Mouse (Mus musculus) hindbrain, postnatal 0 days (tissue): ENCODE measurements around the gene Fgf3. TPM values are rescaled to one million over a fixed set of nuclear protein-coding genes. Genes with fewer than 3 reads are reported as not detected.
A peak's percentile ranks its signal among the peaks of the same experiment; 100 is the strongest.

Source experiments
- ATAC-seq: fragments of 200-750 bp; cut with Nextera tagmentation; 2 replicates; pipeline ENCODE4 v1.8.0; 2017; ENCODE audit warnings: mild to moderate bottlenecking, moderate TSS enrichment, moderate library complexity
- DNase-seq: peaks from one replicate; pipeline ENCODE4 v3.0.0-alpha.2; 2015; ENCODE audit warnings: low spot score
- H3K27ac ChIP-seq: fragments of 300-500 bp; sonication (generic); 2 replicates; pipeline ENCODE4 v1.5.1; 2014; ENCODE audit warnings: mild to moderate bottlenecking
- H3K27me3 ChIP-seq: fragments of 300-500 bp; sonication (generic); 2 replicates; pipeline ENCODE4 v1.6.1; 2014; ENCODE audit warnings: low read length, mixed read lengths; ENCODE audit not compliant: insufficient read depth
- H3K36me3 ChIP-seq: fragments of 300-500 bp; sonication (generic); 2 replicates; pipeline ENCODE4 v1.6.1; 2014; ENCODE audit warnings: low read length, mixed read lengths; ENCODE audit not compliant: insufficient read depth
- H3K4me1 ChIP-seq: fragments of 300-500 bp; sonication (generic); 2 replicates; pipeline ENCODE4 v1.6.1; 2014; ENCODE audit warnings: antibody characterized with exemption, low read length, mixed read lengths; ENCODE audit not compliant: insufficient read depth
- H3K4me2 ChIP-seq: fragments of 300-500 bp; sonication (generic); 2 replicates; pipeline ENCODE4 v1.6.1; 2014; ENCODE audit warnings: low read depth, mild to moderate bottlenecking, low read length, moderate library complexity, mixed read lengths
- H3K4me3 ChIP-seq: fragments of 300-500 bp; sonication (generic); 2 replicates; pipeline ENCODE4 v1.5.1; 2014; ENCODE audit warnings: low read length
- H3K9ac ChIP-seq: fragments of 300-500 bp; sonication (generic); replicated peaks from 2 replicates; pipeline ENCODE4 v1.6.1; 2014; ENCODE audit warnings: mild to moderate bottlenecking, low read length, moderate library complexity, mixed read lengths
- H3K9me3 ChIP-seq: fragments of 300-500 bp; sonication (generic); 2 replicates; pipeline ENCODE4 v1.6.1; 2016; ENCODE audit warnings: low read length, mixed read lengths
- CTCF ChIP-seq: IDR thresholded peaks from 2 replicates; pipeline ENCODE4 v1.5.1; 2016; ENCODE audit warnings: antibody characterized with exemption, control low read depth, low read depth
- WGBS: fragments of 180-500 bp; shearing (Covaris S2); extraction: QIAGEN DNeasy Blood & Tissue Kit; methylation state at CpG from one replicate; pipeline ENCODE4 v1.1.7; 2014; 5-methylcytosine and 5-hydroxymethylcytosine counted together
- polyA plus RNA-seq: library from polyadenylated mRNA; unstranded; fragments of >200 nt; fragmentation: Nextera tagmentation; extraction: Ambion mirVana; gene quantifications from 2 replicates; pipeline ENCODE4 v1.2.1, GENCODE M21; 2015
- total RNA-seq: library from RNA; depleted of rRNA; stranded (reverse); fragments of >200 nt; gene quantifications from 2 replicates; pipeline ENCODE4 v1.2.3, GENCODE M21; 2014

The Fgf3 gene
- total and polyA plus RNA-seq, 2 experiments from 2014 or later, result 9.9 to 34.4 TPM

GRCm38 (mm10) chr7:144828369-144828768, 9.5 kb upstream of the Fgf3 start:
- Histone ChIP-seq H3K4me1 (no peaks in the 10 kb centered on the region), H3K9me3 (no peaks in the 10 kb centered on the region), H3K4me3 (no peak overlapping the region), H3K36me3 (no peaks in the 10 kb centered on the region), H3K27me3 (no peaks in the 10 kb centered on the region), H3K27ac (no peak overlapping the region), H3K4me2 (no peak overlapping the region), H3K9ac (no peak overlapping the region)
- WGBS, result 16% methylated on average over 11 of the region's 11 CpGs
- DNase-seq (no peak), ATAC-seq (no peak)
- no peak for TF ChIP-seq CTCF

GRCm38 (mm10) chr7:144838522-144839503, 930 bp downstream of the Fgf3 start:
- under 1% methylated on average over 94 of the region's 94 CpGs for WGBS
- H3K27ac ChIP-seq, result 0 out of 2 replicates have a peak overlapping the region, but pooled peaks have one; percentile 15
- peak overlapping the region; percentile 60 for H3K4me2 ChIP-seq
- no peaks in the 10 kb centered on the region for H3K36me3 ChIP-seq
- peak; percentile 34 for DNase-seq
- no peaks in the 10 kb centered on the region for H3K9me3 ChIP-seq
- ATAC-seq, result peak; percentile 68; the same call in 1 of the 2 replicates
- H3K9ac ChIP-seq, result peak overlapping the region; percentile 30; the same call in 1 of the 2 replicates
- H3K27me3 ChIP-seq, result peaks cover 34% of the 10 kb centered on the region
- peak overlapping the region; percentile 42 for H3K4me3 ChIP-seq
- no peaks in the 10 kb centered on the region for H3K4me1 ChIP-seq
- TF ChIP-seq CTCF, result no peak

- Histone ChIP-seq H3K9me3 (no peaks in the 10 kb centered on the region), H3K9ac (no peak overlapping the region), H3K36me3 (no peaks in the 10 kb centered on the region), H3K27me3 (0 out of 2 replicates have a peak, but pooled peaks cover 3% of the 10 kb centered on the region), H3K4me1 (no peaks in the 10 kb centered on the region), H3K4me2 (no peak overlapping the region), H3K4me3 (no peak overlapping the region), H3K27ac (no peak overlapping the region)
- DNase-seq (no peak), ATAC-seq (no peak)
- peak; percentile 72 for TF ChIP-seq CTCF
- 33% methylated on average over 4 of the region's 4 CpGs for WGBS
These were observed 8.3 kb downstream of the Fgf3 start for GRCm38 (mm10) chr7:144846158-144846557.

GRCm38 (mm10) chr7:144847067-144847466, 9.2 kb downstream of the Fgf3 start, which contains the start of gene Fgf4:
Gene Fgf4, plus strand, starts transcription at chr7:144847367.
- ATAC-seq (no peak), DNase-seq (no peak)
- no peaks in the 10 kb centered on the region for H3K27me3 ChIP-seq
- TF ChIP-seq CTCF, result no peak
- H3K27ac ChIP-seq, result no peak within 1 kb of the TSS
- H3K36me3 ChIP-seq, result no peaks in the 10 kb centered on the region
- no peaks in the 10 kb centered on the region for H3K4me1 ChIP-seq
- no peak within 1 kb of the TSS for H3K4me2 ChIP-seq
- no peaks in the 10 kb centered on the region for H3K9me3 ChIP-seq
- no peak within 1 kb of the TSS for H3K9ac ChIP-seq
- H3K4me3 ChIP-seq, result no peak within 1 kb of the TSS

GRCm38 (mm10) chr7:144851321-144851720, 13.4 kb downstream of the Fgf3 start:
- H3K36me3 ChIP-seq, result no peaks in the 10 kb centered on the region
- H3K4me3 ChIP-seq, result no peak overlapping the region
- no peaks in the 10 kb centered on the region for H3K4me1 ChIP-seq
- ATAC-seq (no peak), DNase-seq (no peak)
- no peaks in the 10 kb centered on the region for H3K27me3 ChIP-seq
- no peak overlapping the region for H3K4me2 ChIP-seq
- 68% methylated on average over 3 of the region's 3 CpGs for WGBS
- no peak overlapping the region for H3K9ac ChIP-seq
- no peak for TF ChIP-seq CTCF
- H3K9me3 ChIP-seq, result no peaks in the 10 kb centered on the region
- no peak overlapping the region for H3K27ac ChIP-seq

- 65% methylated on average over 3 of the region's 3 CpGs for WGBS
- ATAC-seq, result no peak
- Histone ChIP-seq H3K4me1 (no peaks in the 10 kb centered on the region), H3K4me2 (no peak overlapping the region), H3K4me3 (no peak overlapping the region), H3K27me3 (peaks cover 7% of the 10 kb centered on the region; the same call in 1 of the 2 replicates), H3K36me3 (no peaks in the 10 kb centered on the region), H3K9ac (no peak overlapping the region), H3K27ac (no peak overlapping the region), H3K9me3 (no peaks in the 10 kb centered on the region)
- DNase-seq, result no peak
- no peak for TF ChIP-seq CTCF
These were observed 17.1 kb downstream of the Fgf3 start for GRCm38 (mm10) chr7:144854966-144855365.
